Mouse (Mus musculus) heart, embryonic 13.5 days (tissue): ENCODE data around the gene Hmgxb4. TPM values are rescaled to one million over a fixed set of nuclear protein-coding genes. Genes with fewer than 3 reads are reported as not detected.

ENCODE experiments used
- ATAC-seq: fragments of 200-750 bp; cut with Nextera tagmentation; 2 replicates; pipeline ENCODE4 v1.8.0; 2017; ENCODE audit warnings: moderate TSS enrichment; ENCODE audit not compliant: insufficient number of reproducible peaks, low FRiP score, low TSS enrichment; ENCODE audit errors: extremely low read depth
- H3K27ac ChIP-seq: fragments of 300-500 bp; sonication (generic); replicated peaks from 2 replicates; pipeline ENCODE4 v1.5.1; 2015; ENCODE audit warnings: moderate library complexity, mild to moderate bottlenecking, inconsistent platforms
- H3K27me3 ChIP-seq: fragments of 300-500 bp; sonication (generic); replicated peaks from 2 replicates; pipeline ENCODE4 v1.6.1; 2015; ENCODE audit warnings: mild to moderate bottlenecking, inconsistent platforms
- H3K36me3 ChIP-seq: fragments of 300-500 bp; sonication (generic); 2 replicates; pipeline ENCODE4 v1.6.1; 2015; ENCODE audit warnings: mild to moderate bottlenecking, inconsistent platforms
- H3K4me1 ChIP-seq: fragments of 300-500 bp; sonication (generic); 2 replicates; pipeline ENCODE4 v1.6.1; 2015; ENCODE audit warnings: inconsistent platforms
- H3K4me2 ChIP-seq: fragments of 300-500 bp; sonication (generic); 2 replicates; pipeline ENCODE4 v1.6.1; 2015; ENCODE audit warnings: inconsistent platforms, mild to moderate bottlenecking, moderate library complexity
- H3K4me3 ChIP-seq: fragments of 300-500 bp; sonication (generic); 2 replicates; pipeline ENCODE4 v1.5.1; 2015; ENCODE audit warnings: moderate library complexity, mild to moderate bottlenecking, inconsistent platforms
- H3K9ac ChIP-seq: fragments of 300-500 bp; sonication (generic); 2 replicates; pipeline ENCODE4 v1.6.1; 2015; ENCODE audit warnings: inconsistent platforms, mild to moderate bottlenecking, moderate library complexity
- H3K9me3 ChIP-seq: fragments of 300-500 bp; sonication (generic); 2 replicates; pipeline ENCODE4 v1.6.1; 2016; ENCODE audit warnings: inconsistent platforms
- WGBS: fragments of 180-500 bp; shearing (Covaris S2); methylation state at CpG from one replicate; pipeline ENCODE4 v1.1.7; 2015; ENCODE audit warnings: mixed read lengths; 5-methylcytosine and 5-hydroxymethylcytosine counted together
- polyA plus RNA-seq: library from polyadenylated mRNA; unstranded; fragments of >200 nt; fragmentation: Nextera tagmentation; extraction: Ambion mirVana; gene quantifications from 2 replicates; pipeline ENCODE4 v1.2.1, GENCODE M21; 2015

Hmgxb4 gene
- polyA plus RNA-seq, 1 experiment from 2014 or later: 23.1 TPM

- peaks cover 59% of the 10 kb centered on the region for H3K36me3 ChIP-seq
These were observed 25.3 kb downstream of the Hmgxb4 start for GRCm38 (mm10) chr8:75018274-75018972.

DNA sequence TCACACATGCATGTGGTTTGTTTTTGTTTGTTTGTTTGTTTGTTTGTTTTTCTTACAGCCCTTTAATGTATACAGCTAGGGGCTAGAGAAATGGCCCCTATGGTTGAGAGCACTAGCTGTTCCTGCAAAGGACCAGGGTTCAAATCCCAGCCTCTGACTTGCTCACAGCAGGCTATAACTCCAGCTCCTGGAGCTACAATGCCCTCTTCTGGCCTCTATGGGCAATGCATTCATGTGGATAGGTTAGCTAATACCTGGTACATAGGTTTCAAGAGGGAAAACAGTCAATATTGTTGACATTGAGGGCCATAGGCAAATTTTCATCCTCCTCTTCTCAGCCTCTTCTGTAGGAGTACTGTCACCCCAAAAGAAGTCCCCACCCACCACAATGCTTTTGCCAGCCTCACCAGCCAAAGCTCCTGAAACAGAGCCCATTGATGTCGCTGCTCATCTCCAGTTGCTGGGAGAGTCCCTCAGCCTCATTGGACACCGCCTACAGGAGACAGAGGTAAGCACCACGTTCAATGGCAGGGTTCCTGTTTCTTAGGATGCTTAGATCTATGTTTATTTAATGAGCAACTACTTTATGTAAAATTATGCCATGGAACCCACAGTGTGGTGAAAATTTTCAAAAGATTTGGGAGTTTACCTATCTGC lies 30.6 kb downstream of the Hmgxb4 start:
- WGBS: 82% methylated on average over 3 of the region's 3 CpGs
- no peaks in the 10 kb centered on the region for H3K9me3 ChIP-seq
- ATAC-seq: no peak
- H3K27me3 ChIP-seq: no peaks in the 10 kb centered on the region
- H3K4me3 ChIP-seq: no peak overlapping the region
- H3K27ac ChIP-seq: no peak overlapping the region
- H3K36me3 ChIP-seq: peaks cover 85% of the 10 kb centered on the region
- H3K9ac ChIP-seq: no peak overlapping the region
- no peak overlapping the region for H3K4me2 ChIP-seq
- peaks cover under 1% of the 10 kb centered on the region for H3K4me1 ChIP-seq

More at GRCm38 (mm10) chr8:75018274-75018972, 25.3 kb downstream of the Hmgxb4 start:
- Histone ChIP-seq H3K9ac (no peak overlapping the region), H3K4me3 (no peak overlapping the region), H3K4me1 (peaks cover 22% of the 10 kb centered on the region), H3K9me3 (no peaks in the 10 kb centered on the region), H3K27me3 (no peaks in the 10 kb centered on the region), H3K27ac (0 out of 2 replicates have a peak overlapping the region, but pooled peaks have one; percentile 20), H3K4me2 (peak overlapping the region; percentile 9; the same call in 1 of the 2 replicates)
- 21% methylated on average over 5 of the region's 5 CpGs for WGBS
- ATAC-seq: no peak

DNA sequence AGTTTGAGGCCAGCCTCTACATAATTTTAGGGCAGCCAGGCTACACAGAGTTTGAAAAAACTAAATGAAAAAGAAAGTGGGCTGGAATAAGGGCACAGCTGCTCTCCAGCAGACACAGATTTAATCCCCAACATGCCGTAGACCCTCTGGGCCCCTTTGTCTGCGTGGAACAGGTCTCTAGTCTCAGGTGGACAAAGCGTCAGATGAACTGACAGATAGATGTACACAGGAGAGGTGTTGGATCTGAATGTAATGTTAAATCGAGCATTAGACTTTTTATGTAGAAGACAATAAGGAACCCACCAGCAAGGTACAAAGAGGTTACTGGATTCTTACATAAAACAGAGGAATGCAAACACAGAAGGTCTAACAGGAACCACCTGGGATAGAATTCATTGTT lies 32.7 kb downstream of the Hmgxb4 start:
- Histone ChIP-seq H3K4me3 (no peak overlapping the region), H3K9ac (no peak overlapping the region), H3K27me3 (no peaks in the 10 kb centered on the region), H3K4me1 (no peaks in the 10 kb centered on the region), H3K9me3 (no peaks in the 10 kb centered on the region), H3K27ac (no peak overlapping the region), H3K4me2 (no peak overlapping the region), H3K36me3 (peaks cover 94% of the 10 kb centered on the region)
- 90% methylated on average over 4 of the region's 4 CpGs for WGBS
- no peak for ATAC-seq

GRCm38 (mm10) chr8:75030453-75031024 lies 37.4 kb downstream of the Hmgxb4 start:
- ATAC-seq: no peak
- Histone ChIP-seq H3K27me3 (no peaks in the 10 kb centered on the region), H3K4me1 (peaks cover 16% of the 10 kb centered on the region), H3K9me3 (no peaks in the 10 kb centered on the region), H3K36me3 (peaks cover 60% of the 10 kb centered on the region), H3K9ac (no peak overlapping the region), H3K4me3 (no peak overlapping the region), H3K4me2 (no peak overlapping the region), H3K27ac (no peak overlapping the region)
- 86% methylated on average over 3 of the region's 3 CpGs for WGBS

DNA sequence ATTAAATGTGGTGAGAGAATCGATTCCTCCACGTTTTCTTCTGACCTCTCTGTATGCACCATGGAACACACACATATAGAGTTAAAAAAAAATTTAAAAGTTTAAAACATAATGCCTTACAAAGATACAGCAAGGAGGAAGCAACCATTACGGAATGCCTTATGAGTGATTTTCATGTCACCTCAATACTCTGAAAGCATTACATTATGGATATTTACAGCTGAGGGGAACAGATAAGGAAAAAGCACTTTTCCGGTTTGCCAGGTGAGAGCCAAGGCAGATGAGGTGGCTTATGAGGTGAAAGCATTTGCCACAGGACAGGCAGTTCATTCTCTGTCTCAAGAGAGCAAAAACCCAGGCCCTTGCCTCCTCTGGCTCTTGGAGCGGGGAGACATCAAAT lies 39.8 kb downstream of the Hmgxb4 start:
- Histone ChIP-seq H3K36me3 (peaks cover 50% of the 10 kb centered on the region), H3K4me2 (peak overlapping the region; percentile 91), H3K4me3 (peak overlapping the region; percentile 81), H3K27me3 (no peaks in the 10 kb centered on the region), H3K9ac (peak overlapping the region; percentile 67), H3K9me3 (no peaks in the 10 kb centered on the region), H3K4me1 (peaks cover 26% of the 10 kb centered on the region), H3K27ac (peak overlapping the region; percentile 68)
- 63% methylated on average over 5 of the region's 5 CpGs for WGBS
- ATAC-seq: no peak

DNA sequence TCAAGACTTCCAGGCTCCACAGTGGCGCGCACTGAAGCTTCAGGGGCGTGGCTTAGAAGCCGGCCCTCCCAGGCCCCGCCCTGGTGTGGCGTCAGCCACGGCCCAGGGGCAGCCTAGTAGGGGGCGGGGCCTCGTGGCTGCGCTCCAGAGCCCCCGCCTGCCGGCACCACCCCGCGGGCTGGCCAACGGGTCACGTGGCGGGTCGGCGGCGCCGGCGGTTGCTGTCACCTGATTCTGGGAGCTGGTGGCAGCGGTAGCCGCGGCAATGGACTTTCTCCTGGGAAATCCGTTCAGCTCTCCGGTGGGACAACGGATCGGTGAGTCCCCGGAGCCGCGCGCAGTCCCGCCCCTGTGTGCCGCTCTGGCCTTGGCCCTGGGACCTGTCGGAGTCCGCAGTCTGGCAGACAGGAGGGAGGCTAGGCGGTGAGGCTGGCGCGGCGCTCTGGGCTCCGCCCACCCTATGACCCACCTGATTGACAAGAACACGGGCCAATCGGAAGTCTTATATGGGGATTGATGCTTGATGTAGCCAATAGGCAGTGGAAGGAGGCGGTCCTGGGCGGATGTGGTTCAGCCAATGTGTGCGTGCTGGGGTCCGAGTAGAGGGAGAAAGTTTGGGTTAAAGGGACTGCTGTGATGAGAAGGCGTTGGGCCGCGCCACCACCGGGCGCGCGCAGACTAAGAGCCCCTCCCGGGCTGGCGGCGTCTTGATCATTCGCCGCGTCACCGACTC lies 40.5 kb downstream of the Hmgxb4 start, which contains the start of gene Tom1:
Tom1 (plus strand) TSS at position 195 of the 733 bp plus-strand sequence.
- Histone ChIP-seq H3K9me3 (no peaks in the 10 kb centered on the region), H3K9ac (peak within 1 kb of the TSS; percentile 86), H3K4me2 (peak within 1 kb of the TSS; percentile 91), H3K27ac (peak within 1 kb of the TSS; percentile 89), H3K4me3 (peak within 1 kb of the TSS; percentile 81), H3K27me3 (no peaks in the 10 kb centered on the region), H3K36me3 (peaks cover 43% of the 10 kb centered on the region), H3K4me1 (peaks cover 34% of the 10 kb centered on the region)
- WGBS: under 1% methylated on average over 62 of the region's 62 CpGs
- peak; percentile 98 for ATAC-seq

- Histone ChIP-seq H3K4me3 (peak overlapping the region; percentile 81), H3K4me2 (peak overlapping the region; percentile 91), H3K4me1 (peaks cover 40% of the 10 kb centered on the region), H3K27ac (peak overlapping the region; percentile 89), H3K9ac (peak overlapping the region; percentile 86), H3K36me3 (peaks cover 37% of the 10 kb centered on the region), H3K27me3 (no peaks in the 10 kb centered on the region), H3K9me3 (no peaks in the 10 kb centered on the region)
- WGBS: 1% methylated on average over 17 of the region's 17 CpGs
- no peak for ATAC-seq
These were observed 41.1 kb downstream of the Hmgxb4 start for GRCm38 (mm10) chr8:75034285-75034684.

- ATAC-seq: no peak
- Histone ChIP-seq H3K9me3 (no peaks in the 10 kb centered on the region), H3K4me3 (no peak overlapping the region), H3K36me3 (peaks cover 24% of the 10 kb centered on the region), H3K27ac (no peak overlapping the region), H3K4me2 (peak overlapping the region; percentile 91; the same call in 1 of the 2 replicates), H3K27me3 (no peaks in the 10 kb centered on the region), H3K9ac (no peak overlapping the region), H3K4me1 (peaks cover 52% of the 10 kb centered on the region)
These were observed 42.5 kb downstream of the Hmgxb4 start for GRCm38 (mm10) chr8:75035640-75036039.

- no peak for ATAC-seq
- Histone ChIP-seq H3K4me2 (peak overlapping the region; percentile 46), H3K9me3 (no peaks in the 10 kb centered on the region), H3K9ac (peak overlapping the region; percentile 65), H3K36me3 (peaks cover 13% of the 10 kb centered on the region; the same call in 1 of the 2 replicates), H3K4me1 (peaks cover 61% of the 10 kb centered on the region), H3K4me3 (no peak overlapping the region), H3K27me3 (no peaks in the 10 kb centered on the region), H3K27ac (peak overlapping the region; percentile 96)
These were observed 45.3 kb downstream of the Hmgxb4 start for GRCm38 (mm10) chr8:75038497-75038896.

DNA sequence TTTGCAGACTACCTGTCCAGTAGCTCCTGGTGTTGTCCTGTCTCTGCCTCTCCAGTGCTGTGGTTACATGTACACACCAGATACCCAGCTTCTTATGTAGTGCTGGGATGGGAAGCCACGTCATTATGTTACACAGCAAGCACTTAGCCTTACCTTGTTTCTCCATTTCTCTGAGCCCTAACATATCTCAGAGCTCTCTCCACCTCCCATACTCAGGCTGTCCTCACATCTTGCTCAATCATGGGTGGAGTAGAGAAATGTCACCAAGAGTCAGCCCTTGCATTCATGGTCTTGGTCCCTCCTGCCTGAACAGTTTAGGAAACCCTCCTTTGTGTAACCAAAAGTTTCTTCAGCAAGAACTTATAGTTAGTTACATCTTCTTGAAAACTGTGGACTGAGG lies 46.6 kb downstream of the Hmgxb4 start:
- H3K36me3 ChIP-seq: peaks cover 13% of the 10 kb centered on the region; the same call in 1 of the 2 replicates
- no peak for ATAC-seq
- H3K4me1 ChIP-seq: peaks cover 62% of the 10 kb centered on the region
- no peak overlapping the region for H3K9ac ChIP-seq
- H3K4me2 ChIP-seq: no peak overlapping the region
- H3K27ac ChIP-seq: peak overlapping the region; percentile 96
- WGBS: 48% methylated on average over 1 of the region's 1 CpGs
- no peaks in the 10 kb centered on the region for H3K9me3 ChIP-seq
- no peaks in the 10 kb centered on the region for H3K27me3 ChIP-seq
- H3K4me3 ChIP-seq: no peak overlapping the region

GRCm38 (mm10) chr8:75042171-75042570 lies 49.0 kb downstream of the Hmgxb4 start:
- Histone ChIP-seq H3K9ac (no peak overlapping the region), H3K4me1 (peaks cover 68% of the 10 kb centered on the region), H3K27ac (no peak overlapping the region), H3K9me3 (no peaks in the 10 kb centered on the region), H3K4me2 (no peak overlapping the region), H3K27me3 (no peaks in the 10 kb centered on the region), H3K4me3 (no peak overlapping the region), H3K36me3 (0 out of 2 replicates have a peak, but pooled peaks cover 2% of the 10 kb centered on the region)
- WGBS: 79% methylated on average over 2 of the region's 2 CpGs
- ATAC-seq: no peak
